Mouse (Mus musculus): ENCODE measurements at regions not wholly inside any gene's neighbourhood (a gene's known extent, or its start where the extent isn't known, plus 50 kb on each side); places are given as distances from the start of the nearest gene placed in this dataset.
A peak's percentile ranks its signal among the peaks of the same experiment; 100 is the strongest.

- no peak for DNase-seq (ENCODE audit: low spot score)
Observed at GRCm38 (mm10) chr7:136176373-136176772, 460.2 kb upstream of the Mki67 start.

DNA sequence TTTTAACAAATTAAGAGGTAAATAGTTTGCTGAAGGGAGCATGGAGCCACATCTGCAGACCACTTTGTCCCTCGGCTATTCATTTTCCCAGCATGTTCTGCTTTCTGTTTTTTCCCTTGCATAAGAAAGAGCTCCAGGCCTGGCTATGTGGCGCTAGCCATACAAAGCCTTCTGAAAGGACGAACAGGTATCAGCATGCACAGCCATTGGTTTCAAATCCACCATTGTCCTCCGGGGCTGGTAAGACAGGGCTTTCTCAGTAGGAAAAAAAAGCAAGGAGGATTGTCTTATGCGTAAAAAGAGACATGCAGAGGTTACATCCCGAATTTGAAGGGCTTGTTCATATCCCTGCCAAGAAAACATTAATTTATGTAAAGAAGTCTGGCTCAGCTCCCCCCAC is 464.8 kb upstream of the Mki67 start:
- DNase-seq (ENCODE audit: low spot score) = no peak

DNA sequence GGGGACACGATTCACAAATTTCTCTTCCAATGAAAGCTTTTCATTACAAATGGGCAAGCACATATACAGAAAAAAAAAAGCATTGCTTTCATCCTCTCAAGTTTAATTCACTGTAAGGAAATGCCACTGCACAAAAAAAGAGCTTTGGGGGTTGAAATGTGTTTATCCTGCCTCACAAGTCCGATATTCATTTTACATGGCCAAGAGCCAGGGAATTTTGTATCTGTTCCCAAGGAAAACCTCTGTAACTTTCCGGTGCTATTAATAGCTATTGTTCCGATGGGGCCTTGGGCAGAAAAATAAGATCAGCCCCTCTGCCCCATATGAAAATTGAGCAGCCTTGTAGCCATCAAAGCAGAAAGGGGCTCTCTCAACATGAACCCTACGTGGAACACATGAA is 465.9 kb upstream of the Mki67 start:
- no peak for DNase-seq (ENCODE audit: low spot score)

GRCm38 (mm10) chr7:136196424-136197160 is 480.4 kb upstream of the Mki67 start:
- DNase-seq (ENCODE audit: low spot score) = no peak

DNA sequence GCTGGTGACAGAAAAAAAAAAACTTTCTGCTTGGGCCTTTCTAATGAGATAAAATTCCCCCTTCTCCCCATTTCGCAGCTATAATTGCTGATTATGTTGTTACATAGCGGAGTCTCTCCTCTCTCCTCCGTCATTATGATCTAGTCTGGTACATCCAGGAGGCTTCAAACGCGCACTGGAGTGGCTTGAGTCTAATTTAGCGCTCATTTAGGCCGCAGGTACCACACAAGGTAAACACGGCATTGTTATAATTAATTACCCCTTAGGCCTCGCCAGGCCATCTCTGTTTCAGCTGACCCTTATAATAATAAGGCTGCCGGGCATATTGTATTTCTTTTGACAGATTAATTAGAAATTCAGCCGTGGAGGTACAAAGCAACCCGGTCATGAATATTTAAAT is 492.7 kb upstream of the Mki67 start:
- no peak for DNase-seq (ENCODE audit: low spot score)

DNA sequence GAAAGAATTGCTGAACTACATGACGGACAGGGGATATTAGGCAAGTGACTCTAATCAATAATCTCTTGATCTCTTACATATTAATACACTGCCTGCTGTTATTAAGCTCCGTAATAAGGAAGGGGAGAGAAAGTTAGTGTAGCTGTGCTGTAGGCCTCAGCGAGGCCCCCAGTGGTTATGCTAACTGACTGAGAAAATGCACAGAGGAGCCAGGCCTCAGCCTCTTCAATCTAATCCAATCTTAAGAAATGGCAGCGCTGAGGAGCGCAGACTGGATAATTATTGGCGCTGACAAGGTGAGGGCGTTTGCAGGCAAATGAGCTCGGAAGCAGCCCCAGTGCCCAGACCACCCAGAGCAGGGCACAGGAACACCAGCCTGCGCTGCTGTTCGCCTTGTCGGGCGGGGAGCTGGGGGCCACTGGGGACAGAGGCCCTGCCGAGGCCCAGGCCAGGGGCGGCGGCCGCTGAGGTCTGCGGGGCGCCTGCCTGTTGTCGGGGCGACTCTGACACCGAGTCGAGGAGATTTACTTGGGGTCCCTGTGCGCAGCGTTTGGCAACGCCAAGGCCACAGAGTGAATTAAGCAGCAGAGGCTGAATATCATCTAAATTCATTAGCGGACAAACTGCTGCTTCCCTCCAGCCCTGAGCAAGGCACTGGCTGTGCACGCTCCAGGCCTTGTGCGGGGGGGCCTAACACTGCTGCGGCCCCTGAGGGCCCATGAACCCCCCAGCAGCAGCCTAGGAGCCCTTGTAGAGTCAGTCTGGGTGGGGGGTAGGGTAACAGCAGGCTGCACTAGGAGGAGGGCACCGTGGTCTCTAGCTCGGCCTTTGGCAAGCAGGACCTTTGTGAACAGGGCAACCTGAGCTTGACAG is 493.4 kb upstream of the Mki67 start:
- DNase-seq (ENCODE audit: low spot score) = no peak

- no peak for DNase-seq (ENCODE audit: low spot score)
Observed at GRCm38 (mm10) chr7:136212492-136212891, 496.3 kb upstream of the Mki67 start.

DNA sequence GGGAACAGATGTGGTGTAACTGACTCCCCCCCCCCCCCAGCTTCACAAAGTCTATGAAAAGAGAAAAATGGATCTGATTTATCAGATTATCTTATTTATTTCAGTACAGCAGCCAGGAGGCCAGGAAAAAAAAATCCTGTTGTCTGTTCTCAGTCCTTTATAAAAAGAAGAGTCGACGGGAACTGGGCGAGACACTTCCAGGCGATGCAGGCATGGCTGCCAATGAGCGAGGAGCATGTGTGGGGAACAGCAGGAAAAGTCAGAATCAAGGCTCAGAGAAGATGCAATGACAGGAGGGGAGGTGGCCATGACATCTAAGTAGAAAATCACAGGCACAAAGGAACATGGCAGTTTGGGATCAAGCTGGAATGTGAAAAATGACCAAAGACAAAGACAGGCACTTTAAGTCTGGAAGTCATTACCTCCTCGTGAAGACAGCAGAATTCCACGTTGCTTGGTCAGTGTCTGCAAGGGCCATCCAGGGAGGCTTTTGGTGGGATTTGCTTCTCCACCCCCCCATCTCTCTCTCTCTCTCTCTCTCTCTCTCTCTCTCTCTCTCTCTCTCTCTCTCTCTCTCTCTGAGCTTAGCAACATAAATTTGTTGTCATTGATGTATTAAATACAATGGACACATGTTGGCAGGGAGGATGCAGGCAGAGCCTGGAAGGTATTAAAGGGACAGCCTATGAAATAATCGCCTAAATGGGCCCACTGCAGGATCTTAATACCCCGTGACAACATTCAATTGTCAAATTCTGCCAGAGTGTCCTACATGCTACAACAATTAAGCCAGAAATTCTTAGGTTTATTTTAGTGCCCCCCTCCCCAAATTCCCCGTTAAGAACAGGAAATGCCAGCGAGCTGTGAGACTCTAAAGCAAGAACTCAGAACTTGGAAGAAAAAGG is 497.1 kb upstream of the Mki67 start:
- DNase-seq (ENCODE audit: low spot score) = no peak

DNA sequence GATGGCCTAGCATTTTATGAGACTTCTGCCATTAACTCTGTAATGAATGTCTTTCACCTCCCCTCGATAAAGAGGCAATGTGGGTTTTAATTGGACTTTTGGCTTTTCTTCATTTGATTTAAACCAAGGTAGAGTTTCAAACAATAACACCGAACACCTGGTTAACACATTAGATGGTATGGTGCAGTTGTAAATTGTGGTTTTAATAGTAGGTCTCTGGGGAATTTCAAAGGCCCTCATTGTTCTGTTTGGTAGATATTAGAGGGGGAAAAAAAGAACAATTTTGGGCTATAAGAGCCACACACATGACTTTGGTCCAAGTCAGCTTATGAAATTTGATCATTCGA is 497.8 kb upstream of the Mki67 start:
- no peak for DNase-seq (ENCODE audit: low spot score)

- DNase-seq (ENCODE audit: low spot score) = peak; percentile 9
Observed at GRCm38 (mm10) chr7:136214415-136214814, 498.3 kb upstream of the Mki67 start.

- DNase-seq (ENCODE audit: low spot score) = no peak
Observed at GRCm38 (mm10) chr7:136216734-136217133, 500.6 kb upstream of the Mki67 start.

DNA sequence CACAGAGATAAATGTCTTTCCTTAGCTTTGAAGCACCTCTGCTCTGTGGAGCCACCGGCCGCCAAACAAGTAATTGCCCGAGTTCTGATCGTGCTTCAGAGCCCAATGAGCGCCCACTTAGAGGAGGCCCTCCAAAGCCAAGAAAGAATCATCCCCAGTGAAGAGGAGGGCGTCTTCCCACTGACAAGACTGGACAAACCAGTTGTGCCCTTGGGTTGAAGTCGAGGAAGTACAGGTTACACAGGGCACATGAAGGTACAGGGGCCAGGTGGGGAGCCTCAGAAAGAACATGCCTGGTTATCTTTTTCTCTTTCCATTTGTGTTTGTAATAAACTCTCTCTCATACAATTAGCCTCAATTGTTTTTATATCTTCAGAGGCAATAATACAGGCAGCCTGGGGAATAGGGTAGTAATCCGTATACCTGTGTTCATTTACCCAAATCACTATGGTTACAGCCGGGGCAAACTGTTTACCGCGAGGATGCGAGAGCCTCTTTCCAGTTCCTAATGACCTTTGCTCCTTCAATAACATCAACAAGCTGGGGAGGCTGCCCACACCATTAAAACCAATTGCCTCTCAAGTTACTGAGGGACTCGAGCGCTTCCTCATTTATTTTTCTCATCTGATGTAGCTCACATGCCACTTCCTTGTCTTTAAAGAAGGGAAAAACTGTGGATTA is 503.5 kb upstream of the Mki67 start:
- no peak for DNase-seq (ENCODE audit: low spot score)

DNA sequence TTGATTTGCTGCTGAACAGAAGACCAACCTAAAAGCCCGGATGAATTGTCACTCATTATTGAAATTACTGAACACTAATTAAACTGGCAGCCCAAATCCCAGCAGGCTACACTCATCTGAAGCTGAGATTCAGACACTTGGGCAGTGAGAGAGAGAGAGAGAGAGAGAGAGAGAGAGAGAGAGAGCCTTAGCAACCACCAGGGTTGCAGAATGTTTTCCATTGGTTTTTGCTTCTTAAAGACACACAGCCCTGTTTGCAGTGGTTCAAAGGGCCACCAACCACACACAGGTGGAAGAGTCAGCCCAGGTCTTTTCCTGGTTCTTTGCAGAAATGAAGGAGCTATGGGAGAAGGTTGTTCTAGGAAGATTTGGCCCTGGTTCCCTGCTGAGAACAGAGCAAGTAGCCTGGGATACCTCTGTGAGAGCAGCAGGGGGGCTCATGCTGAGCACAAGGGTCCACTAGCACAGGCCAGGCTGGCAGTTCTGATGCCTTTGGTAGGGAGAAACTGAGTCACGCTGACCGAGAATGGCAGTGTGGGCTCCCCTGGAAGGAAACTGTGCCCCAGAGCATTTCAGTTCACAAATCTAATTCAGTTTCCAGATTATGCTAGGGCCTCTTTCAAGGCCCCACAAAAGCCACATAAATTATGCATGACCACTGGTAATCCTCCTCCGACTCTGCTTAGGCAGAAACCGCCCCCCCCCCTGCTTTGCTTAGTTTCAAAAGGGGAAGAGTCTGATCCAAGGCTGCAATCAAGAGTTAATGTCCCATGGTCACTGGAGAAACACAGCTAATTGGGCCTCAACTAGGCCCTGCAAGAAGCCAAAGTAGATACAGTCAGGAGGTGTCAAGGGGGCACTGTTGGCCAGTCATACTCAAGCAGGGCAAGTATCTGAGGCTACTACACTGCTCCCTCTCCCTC is 504.3 kb upstream of the Mki67 start:
- no peak for DNase-seq (ENCODE audit: low spot score)

GRCm38 (mm10) chr7:136221620-136222019 is 505.5 kb upstream of the Mki67 start:
- no peak for DNase-seq (ENCODE audit: low spot score)

DNA sequence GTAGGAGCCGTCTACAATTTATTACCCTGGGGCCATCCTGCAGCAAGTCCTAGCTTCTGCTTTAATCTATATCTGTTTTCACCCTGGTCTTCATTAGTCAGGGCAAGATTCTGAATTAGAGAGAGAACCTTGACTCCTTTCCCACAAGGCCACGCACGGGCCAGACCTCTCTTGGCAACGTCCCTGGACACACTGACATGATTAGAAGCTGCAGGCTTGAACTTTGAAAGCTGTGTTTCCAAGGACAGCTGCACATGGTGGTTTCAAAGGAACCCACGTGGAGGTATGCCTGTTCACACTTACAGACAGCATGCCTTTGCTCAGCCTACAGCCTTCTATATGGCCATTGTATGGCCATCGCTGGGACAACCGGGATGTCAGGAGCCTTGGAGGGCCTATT is 509.9 kb upstream of the Mki67 start:
- DNase-seq (ENCODE audit: low spot score) = no peak

DNA sequence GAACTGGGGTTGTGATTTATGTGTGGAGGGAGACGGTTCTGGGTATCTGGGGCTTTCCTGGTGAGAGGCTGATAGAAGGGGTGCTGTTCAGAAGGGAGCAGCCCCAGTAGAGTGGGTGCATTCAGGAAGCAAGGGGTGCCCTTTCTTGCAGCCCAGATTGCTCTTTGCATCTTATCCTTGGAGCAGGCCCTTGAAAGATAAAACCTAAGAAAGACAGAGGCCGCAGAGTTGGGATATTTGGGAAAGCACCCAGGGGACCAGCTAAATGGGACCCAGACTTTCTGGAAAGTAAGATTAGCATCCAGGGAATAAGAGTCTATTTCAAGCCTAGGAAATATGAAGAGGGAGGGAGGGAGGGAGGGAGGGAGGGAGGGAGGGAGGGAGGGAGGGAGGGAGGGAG is 512.2 kb upstream of the Mki67 start:
- DNase-seq (ENCODE audit: low spot score) = no peak

DNA sequence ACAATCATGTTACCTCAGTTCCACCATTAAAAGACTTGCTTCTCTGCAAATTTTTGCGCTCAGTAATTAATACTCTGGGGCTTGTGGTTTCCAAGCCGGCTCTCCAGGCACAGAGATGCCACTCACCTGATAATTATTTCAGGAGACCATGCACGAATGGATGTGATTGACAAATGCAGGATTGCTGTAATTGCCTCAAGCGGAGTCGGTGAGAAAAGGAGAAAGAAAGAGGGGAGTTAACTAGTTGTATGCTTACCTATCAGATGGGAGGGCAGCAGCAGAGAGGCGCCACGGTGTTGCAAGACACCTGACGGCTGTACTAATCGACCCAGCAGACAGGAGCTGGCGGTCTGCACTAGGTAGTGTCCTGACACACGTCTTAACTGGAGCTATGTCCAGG is 513.4 kb upstream of the Mki67 start:
- DNase-seq (ENCODE audit: low spot score) = no peak

GRCm38 (mm10) chr7:136232177-136232576 is 516.0 kb upstream of the Mki67 start:
- no peak for DNase-seq (ENCODE audit: low spot score)

GRCm38 (mm10) chr7:136235563-136235962 is 519.4 kb upstream of the Mki67 start:
- DNase-seq (ENCODE audit: low spot score) = no peak

GRCm38 (mm10) chr7:136236391-136236790 is 520.2 kb upstream of the Mki67 start:
- no peak for DNase-seq (ENCODE audit: low spot score)

DNA sequence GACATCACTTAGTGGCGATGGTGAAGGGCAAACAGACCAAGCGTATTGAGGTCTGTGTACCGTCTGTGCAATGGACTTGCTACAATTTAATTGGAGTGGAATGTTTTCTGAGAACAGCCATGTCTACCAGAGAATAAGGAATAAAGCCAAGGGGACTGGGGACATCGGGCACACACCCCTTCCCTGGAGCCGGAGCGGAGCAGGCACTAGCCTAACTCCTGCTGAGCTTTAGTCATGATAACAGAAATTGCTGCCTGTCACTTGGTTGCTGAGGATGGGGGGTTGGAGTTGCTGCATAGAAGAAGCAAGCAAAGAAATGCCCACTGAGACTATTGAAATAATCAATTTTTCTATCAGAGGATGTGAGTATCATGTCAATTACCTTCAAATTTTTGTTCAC is 549.5 kb upstream of the Mki67 start:
- DNase-seq (ENCODE audit: low spot score) = no peak

All from yolk sac, embryonic 10.5 days (tissue).